Mouse (Mus musculus) intestine, embryonic 14.5 days (tissue): Measurements from ENCODE around the gene Gpx6. TPM values are rescaled to one million over a fixed set of nuclear protein-coding genes. Genes with fewer than 3 reads are reported as not detected.

Experiments
- ATAC-seq: fragments of 200-750 bp; cut with Nextera tagmentation; replicated peaks from 2 replicates; pipeline ENCODE4 v1.8.0; 2017; ENCODE audit warnings: low read depth, moderate number of reproducible peaks, moderate TSS enrichment, moderate library complexity; ENCODE audit not compliant: low FRiP score, low TSS enrichment
- DNase-seq: peaks from one replicate; pipeline ENCODE4 v3.0.0-alpha.2; 2018; ENCODE audit warnings: low spot score
- H3K27ac ChIP-seq: fragments of 300-500 bp; sonication (generic); 2 replicates; pipeline ENCODE4 v1.5.1; 2014; ENCODE audit warnings: low read depth, mild to moderate bottlenecking, control low read depth
- H3K27me3 ChIP-seq: fragments of 300-500 bp; sonication (generic); replicated peaks from 2 replicates; pipeline ENCODE4 v1.6.1; 2014; ENCODE audit warnings: low read length, control low read depth; ENCODE audit not compliant: control insufficient read depth, insufficient read depth
- H3K36me3 ChIP-seq: fragments of 300-500 bp; sonication (generic); 2 replicates; pipeline ENCODE4 v1.6.1; 2014; ENCODE audit warnings: low read length, control low read depth; ENCODE audit not compliant: control insufficient read depth, insufficient read depth
- H3K4me1 ChIP-seq: fragments of 300-500 bp; sonication (generic); replicated peaks from 2 replicates; pipeline ENCODE4 v1.6.1; 2014; ENCODE audit warnings: low read length, control low read depth, mixed read lengths; ENCODE audit not compliant: control insufficient read depth, insufficient read depth
- H3K4me2 ChIP-seq: fragments of 300-500 bp; sonication (generic); 2 replicates; pipeline ENCODE4 v1.6.1; 2014; ENCODE audit warnings: low read length
- H3K4me3 ChIP-seq: fragments of 300-500 bp; sonication (generic); 2 replicates; pipeline ENCODE4 v1.5.1; 2014; ENCODE audit warnings: low read depth, low read length, control low read depth, mixed read lengths
- H3K9ac ChIP-seq: fragments of 300-500 bp; sonication (generic); 2 replicates; pipeline ENCODE4 v1.6.1; 2014; ENCODE audit warnings: mild to moderate bottlenecking, low read length
- H3K9me3 ChIP-seq: fragments of 300-500 bp; sonication (generic); 2 replicates; pipeline ENCODE4 v1.6.1; 2016; ENCODE audit warnings: low read length, control low read depth; ENCODE audit not compliant: control insufficient read depth
- WGBS: fragments of 180-500 bp; shearing (Covaris S2); extraction: QIAGEN DNeasy Blood & Tissue Kit; methylation state at CpG from one replicate; pipeline ENCODE4 v1.1.7; 2014; 5-methylcytosine and 5-hydroxymethylcytosine counted together
- polyA plus RNA-seq: library from polyadenylated mRNA; unstranded; fragments of >200 nt; fragmentation: Nextera tagmentation; extraction: Ambion mirVana; gene quantifications from 2 replicates; pipeline ENCODE4 v1.2.1, GENCODE M21; 2014

Gene Gpx6
- polyA plus RNA-seq, 1 experiment from 2014 or later: 0.43 TPM

DNA sequence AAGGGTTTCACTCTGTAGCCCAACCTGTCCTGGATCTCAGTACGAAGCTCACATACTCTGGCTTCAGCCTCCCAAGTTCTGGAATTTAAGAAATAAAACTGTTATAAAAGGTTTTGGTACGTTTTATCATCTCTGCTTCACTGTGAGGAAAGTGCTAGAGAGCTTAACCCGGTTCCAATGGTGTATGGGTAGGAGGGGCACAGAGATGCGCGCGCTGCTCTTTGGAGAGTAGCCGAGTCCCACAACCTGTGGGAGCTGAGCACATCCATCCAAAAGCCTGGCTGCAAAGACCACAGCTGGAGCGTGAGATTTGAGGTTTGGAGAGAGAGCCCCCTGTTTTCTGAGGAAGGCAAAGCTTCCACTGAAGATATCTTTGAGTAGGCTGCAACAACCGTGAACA is 15.5 kb downstream of the Gpx6 start:
- Histone ChIP-seq H3K4me3 (peak overlapping the region; percentile 48), H3K9me3 (no peaks in the 10 kb centered on the region), H3K4me1 (peaks cover 10% of the 10 kb centered on the region; the same call in 1 of the 2 replicates), H3K9ac (peak overlapping the region; percentile 20; the same call in 1 of the 2 replicates), H3K27ac (no peak overlapping the region), H3K36me3 (no peaks in the 10 kb centered on the region), H3K4me2 (peak overlapping the region; percentile 84), H3K27me3 (no peaks in the 10 kb centered on the region)
- under 1% methylated on average over 9 of the region's 9 CpGs for WGBS
- ATAC-seq (0 out of 2 replicates have a peak, but pooled peaks have one; percentile 51), DNase-seq (peak; percentile 67)

DNA sequence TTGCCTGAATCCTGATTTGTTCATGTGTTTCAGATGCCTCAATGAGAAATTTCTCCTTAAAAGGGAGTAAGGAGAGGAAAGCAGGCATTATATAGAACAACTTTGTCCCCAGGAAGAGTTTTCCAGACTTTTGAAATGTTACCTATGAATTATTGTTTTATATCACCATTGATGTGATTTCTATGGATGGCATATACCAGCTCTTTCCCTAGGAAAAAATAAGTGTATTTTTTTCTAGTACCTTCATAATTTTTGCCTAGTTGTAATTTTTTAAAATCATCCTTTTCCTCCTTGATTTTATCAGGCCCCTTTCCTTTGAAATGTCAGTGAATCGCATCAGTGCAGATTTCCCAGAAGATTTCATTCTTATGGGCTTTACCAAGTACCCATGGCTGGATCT is 34.7 kb downstream of the Gpx6 start, which contains the start of gene Olfr1367:
Gene Olfr1367 (plus strand): TSS at position 301 of the 400 bp plus-strand sequence.
- no peaks in the 10 kb centered on the region for H3K4me1 ChIP-seq
- DNase-seq (no peak), ATAC-seq (no peak)
- 93% methylated on average over 1 of the region's 1 CpGs for WGBS
- H3K9me3 ChIP-seq: no peaks in the 10 kb centered on the region
- H3K36me3 ChIP-seq: no peaks in the 10 kb centered on the region
- H3K27ac ChIP-seq: no peak within 1 kb of the TSS
- H3K27me3 ChIP-seq: no peaks in the 10 kb centered on the region
- no peak within 1 kb of the TSS for H3K4me2 ChIP-seq
- no peak within 1 kb of the TSS for H3K9ac ChIP-seq
- H3K4me3 ChIP-seq: no peak within 1 kb of the TSS

DNA sequence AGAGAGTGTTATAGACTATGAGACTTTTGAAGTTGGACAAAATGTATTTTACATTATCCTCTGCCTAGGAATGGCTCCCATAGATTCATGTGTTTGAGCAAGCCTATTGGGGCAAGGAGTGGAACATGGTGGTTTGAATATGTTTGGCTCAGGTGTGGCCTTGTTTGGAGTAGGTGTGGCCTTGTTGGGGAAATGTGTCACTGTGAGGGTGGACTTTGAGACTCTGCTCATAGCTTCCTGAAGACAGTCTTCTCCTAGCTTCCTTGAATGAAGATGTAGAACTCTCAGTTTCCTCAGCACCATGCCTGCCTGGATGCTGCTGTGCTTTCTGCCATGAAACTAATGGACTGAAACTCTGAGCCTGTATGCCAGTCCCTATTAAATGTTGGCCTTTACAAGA is 38.7 kb downstream of the Gpx6 start:
- Histone ChIP-seq H3K36me3 (no peaks in the 10 kb centered on the region), H3K9ac (no peak overlapping the region), H3K4me3 (no peak overlapping the region), H3K27ac (no peak overlapping the region), H3K4me1 (no peaks in the 10 kb centered on the region), H3K9me3 (no peaks in the 10 kb centered on the region), H3K4me2 (no peak overlapping the region), H3K27me3 (no peaks in the 10 kb centered on the region)
- no peak for DNase-seq
- ATAC-seq: no peak

DNA sequence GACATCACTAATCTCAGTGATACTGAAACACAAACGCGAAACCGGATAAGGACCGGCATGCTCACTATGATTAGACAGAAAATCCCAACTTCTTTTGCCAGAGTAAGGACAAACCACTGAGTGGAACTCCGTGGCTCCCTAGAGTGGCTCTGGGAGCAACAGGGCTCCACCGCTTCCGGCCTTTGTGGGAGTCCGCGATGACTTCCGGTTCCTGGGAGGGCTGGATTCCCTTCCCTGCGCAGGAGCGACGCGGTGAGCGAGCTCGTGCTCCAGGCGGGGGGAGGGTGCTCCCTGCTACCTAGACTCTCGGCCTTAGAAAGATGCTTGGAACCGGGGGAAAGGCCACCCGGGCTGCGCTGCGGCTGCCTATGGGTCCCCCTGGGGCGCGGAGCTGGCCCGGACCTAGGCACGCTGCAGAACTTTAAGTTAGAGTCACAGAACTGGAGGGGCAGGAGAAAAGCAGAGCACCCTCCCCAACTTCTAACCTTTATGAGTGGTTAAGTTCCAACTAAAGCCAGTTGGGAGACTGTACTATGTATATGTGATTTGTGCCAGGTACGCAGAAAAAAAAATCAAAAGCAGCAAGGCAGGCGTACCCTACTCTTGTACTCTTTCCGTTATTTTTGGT is 50.8 kb downstream of the Gpx6 start, which contains the start of gene Zscan12:
Gene Zscan12 (plus strand): TSS at position 200 of the 628 bp plus-strand sequence.
- WGBS: under 1% methylated on average over 29 of the region's 29 CpGs
- Histone ChIP-seq H3K9me3 (no peaks in the 10 kb centered on the region), H3K27me3 (no peaks in the 10 kb centered on the region), H3K4me1 (peaks cover 21% of the 10 kb centered on the region), H3K36me3 (peaks cover 22% of the 10 kb centered on the region; the same call in 1 of the 2 replicates), H3K4me3 (peak within 1 kb of the TSS; percentile 58), H3K4me2 (peak within 1 kb of the TSS; percentile 79), H3K9ac (peak within 1 kb of the TSS; percentile 76), H3K27ac (peak within 1 kb of the TSS; percentile 47; the same call in 1 of the 2 replicates)
- peak; percentile 88 for DNase-seq
- ATAC-seq: peak; percentile 96

DNA sequence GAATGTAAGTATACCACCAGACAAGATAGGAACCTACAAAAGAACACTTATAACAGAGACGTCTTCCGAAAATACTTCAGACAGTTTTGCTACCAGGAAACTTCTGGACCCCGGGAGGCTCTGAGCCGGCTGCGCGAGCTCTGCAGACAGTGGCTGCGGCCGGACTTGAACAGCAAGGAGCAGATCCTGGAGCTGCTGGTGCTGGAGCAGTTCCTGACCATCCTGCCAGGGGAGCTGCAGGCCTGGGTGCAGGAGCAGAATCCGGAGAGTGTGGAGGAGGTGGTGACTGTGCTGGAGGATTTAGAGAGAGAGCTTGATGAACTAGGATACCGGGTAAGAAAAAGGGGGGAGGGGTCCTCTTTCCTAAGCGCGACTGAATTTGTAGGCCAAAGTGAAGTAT is 51.8 kb downstream of the Gpx6 start:
- Histone ChIP-seq H3K4me3 (peak overlapping the region; percentile 58), H3K4me2 (peak overlapping the region; percentile 79), H3K4me1 (peaks cover 21% of the 10 kb centered on the region), H3K27ac (no peak overlapping the region), H3K27me3 (no peaks in the 10 kb centered on the region), H3K9me3 (no peaks in the 10 kb centered on the region), H3K9ac (peak overlapping the region; percentile 76; the same call in 1 of the 2 replicates), H3K36me3 (peaks cover 32% of the 10 kb centered on the region)
- ATAC-seq (no peak), DNase-seq (no peak)
- 63% methylated on average over 12 of the region's 12 CpGs for WGBS

DNA sequence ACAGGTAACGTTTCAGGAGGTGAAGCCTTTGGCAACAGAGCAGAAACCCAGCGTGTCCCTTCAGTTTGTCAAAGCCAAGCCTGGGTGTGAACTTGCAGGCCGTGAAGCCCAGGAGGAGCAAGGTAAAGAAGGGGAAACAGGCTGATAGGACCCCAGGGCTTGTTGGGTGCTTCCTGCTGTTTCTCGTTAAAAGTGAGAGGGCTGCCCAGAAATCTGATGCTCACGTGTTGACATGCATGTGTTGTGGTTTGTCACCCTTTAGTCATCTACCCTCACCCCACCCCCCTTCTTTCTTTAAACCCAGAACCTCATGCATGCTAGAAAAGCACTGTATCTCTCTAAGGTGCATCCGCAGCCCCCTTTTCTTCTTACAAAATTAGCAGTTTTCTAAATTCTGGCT is 54.7 kb downstream of the Gpx6 start:
- Histone ChIP-seq H3K4me2 (no peak overlapping the region), H3K27me3 (no peaks in the 10 kb centered on the region), H3K9ac (no peak overlapping the region), H3K27ac (no peak overlapping the region), H3K4me1 (peaks cover 21% of the 10 kb centered on the region), H3K36me3 (peaks cover 56% of the 10 kb centered on the region), H3K4me3 (no peak overlapping the region), H3K9me3 (no peaks in the 10 kb centered on the region)
- DNase-seq (no peak), ATAC-seq (no peak)
- 77% methylated on average over 6 of the region's 6 CpGs for WGBS

Other genes with a start within 250 kb of the Gpx6 start
- not detected in 2 replicates for gene Olfr1370, start 237.2 kb upstream of the Gpx6 start, polyA plus RNA-seq
- gene Olfr1369-ps1, start 200.6 kb upstream of the Gpx6 start, polyA plus RNA-seq: not detected in 2 replicates
- not detected in 2 replicates for gene Olfr263, start 182.5 kb upstream of the Gpx6 start, polyA plus RNA-seq
- gene Olfr1368, start 166.3 kb upstream of the Gpx6 start, polyA plus RNA-seq: not detected in 2 replicates
- 167 and 169 TPM in 2 replicates for gene Trim27, start 132.7 kb upstream of the Gpx6 start, polyA plus RNA-seq
- gene Gpx5, start 19.4 kb upstream of the Gpx6 start, polyA plus RNA-seq: not detected in 2 replicates
- gene Olfr1367, start 34.8 kb downstream of the Gpx6 start, polyA plus RNA-seq: not detected in 2 replicates
- gene Zscan12, start 50.7 kb downstream of the Gpx6 start, polyA plus RNA-seq: 10.1 and 12.7 TPM in 2 replicates
- gene Zkscan3, start 90.6 kb downstream of the Gpx6 start, polyA plus RNA-seq: 72.2 and 74.6 TPM in 2 replicates
- 2.7 and 3.2 TPM in 2 replicates for gene Pgbd1, start 128.9 kb downstream of the Gpx6 start, polyA plus RNA-seq
- 23.0 and 29.7 TPM in 2 replicates for gene Zscan26, start 141.6 kb downstream of the Gpx6 start, polyA plus RNA-seq
- gene Nkapl, start 156.4 kb downstream of the Gpx6 start, polyA plus RNA-seq: 2.1 and 2.6 TPM in 2 replicates
- 3.3 and 3.4 TPM in 2 replicates for gene Zkscan4, start 166.8 kb downstream of the Gpx6 start, polyA plus RNA-seq
- gene Gm10065, start 167.3 kb downstream of the Gpx6 start, polyA plus RNA-seq: not detected in 2 replicates
- 0.22 and 0.32 TPM in 2 replicates for gene AK157302, start 183.1 kb downstream of the Gpx6 start, polyA plus RNA-seq
- gene Gm11273, start 189.3 kb downstream of the Gpx6 start, polyA plus RNA-seq: 5.6 and 8.3 TPM in 2 replicates
- 8.2 and 9.6 TPM in 2 replicates for gene Zkscan8, start 219.0 kb downstream of the Gpx6 start, polyA plus RNA-seq
- gene Olfr1366, start 230.7 kb downstream of the Gpx6 start, polyA plus RNA-seq: 0.05 and 0.16 TPM in 2 replicates
- not detected in 2 replicates for gene Olfr1535, start 247.8 kb downstream of the Gpx6 start, polyA plus RNA-seq